Mouse (Mus musculus): Measurements from ENCODE around the gene Rcl1. TPM values are rescaled to one million over a fixed set of nuclear protein-coding genes. Genes with fewer than 3 reads are reported as not detected.

Rcl1 gene
- 1 to 10 TPM; 6.5 to 8.2 TPM for total RNA-seq (2021)

DNA sequence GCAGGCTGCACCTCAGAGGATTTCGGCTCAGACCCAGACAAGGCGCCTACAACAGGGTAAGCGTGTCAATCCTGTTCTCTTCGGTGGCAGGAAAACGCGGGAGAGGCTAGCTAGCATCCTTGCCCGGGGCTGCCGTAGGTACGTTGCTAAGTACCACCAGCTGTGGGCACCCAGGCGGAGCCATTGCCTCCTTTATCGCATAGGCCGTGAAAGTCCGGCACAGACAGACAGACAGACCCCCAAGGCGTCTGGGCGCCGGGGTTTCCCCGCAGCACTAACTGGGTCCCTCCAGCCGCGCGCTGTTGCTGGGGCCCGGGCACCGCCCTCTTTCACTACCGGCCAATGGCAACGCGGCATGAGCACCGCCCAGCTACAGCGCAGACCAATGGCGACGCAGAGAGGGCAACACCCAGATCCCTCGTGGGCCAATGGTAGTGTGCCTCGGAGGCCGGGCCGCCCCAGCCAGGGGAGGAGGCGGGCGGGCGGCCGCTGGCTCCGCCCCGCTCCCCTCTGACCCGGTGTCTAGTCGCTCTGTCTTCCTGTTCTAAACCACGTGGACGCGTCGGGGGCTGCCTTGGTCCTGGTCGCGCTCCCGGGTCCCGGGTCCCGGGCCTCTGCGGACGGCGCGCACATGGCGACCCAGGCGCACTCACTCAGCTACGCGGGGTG is at the start of gene Rcl1:
Gene Rcl1 (plus strand): TSS at position 502 of the 669 bp plus-strand sequence.
- intact Hi-C loops (cut with DNase I), result loop anchor here (2.0 kb wide), 1 partner anchor 152 kb away; no protein-coding TSS in a partner anchor
- peak; percentile 95 to 97 for DNase-seq

DNA sequence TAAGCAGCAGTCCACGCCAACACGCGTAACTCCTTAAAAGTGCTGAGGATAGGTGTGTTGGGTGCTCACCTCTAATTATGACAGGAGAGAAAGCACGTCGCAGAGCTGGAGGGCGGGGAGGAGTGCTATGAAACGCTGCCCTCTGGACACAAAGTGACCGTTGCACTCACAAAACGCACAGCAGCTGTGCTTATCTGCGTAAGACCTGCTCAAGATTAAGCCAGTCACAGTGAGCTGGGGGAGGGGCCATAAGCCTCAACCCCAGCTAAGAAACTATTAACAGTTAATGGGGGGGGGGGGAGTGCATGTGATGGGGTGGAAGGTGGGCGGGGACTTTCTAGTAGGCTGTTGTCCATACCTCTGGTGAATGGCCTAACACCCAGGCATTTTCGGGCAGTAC is 48.4 kb upstream of the Rcl1 start:
- intact Hi-C loops (cut with DNase I), result no loop called here
- DNase-seq, result no peak

DNA sequence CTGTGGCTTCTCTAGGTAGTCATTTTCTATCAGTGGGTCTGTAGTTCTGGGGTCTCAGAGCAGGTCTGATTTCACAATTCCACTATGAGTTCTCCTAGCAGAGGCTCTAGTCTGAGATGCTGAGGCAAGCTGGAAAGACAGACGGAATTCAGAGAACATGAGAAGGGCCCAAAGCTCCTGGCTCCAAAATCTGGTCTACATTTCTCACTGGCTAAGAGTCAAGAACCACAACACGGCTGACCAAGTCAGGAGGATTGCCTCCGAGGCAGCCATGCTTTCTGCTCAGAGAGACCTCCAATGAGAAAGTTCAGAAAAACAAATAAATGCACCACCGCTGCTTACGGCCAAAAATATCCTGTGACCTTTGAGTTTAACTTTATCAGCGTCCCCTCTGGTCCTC is 46.6 kb upstream of the Rcl1 start:
- intact Hi-C loops (cut with DNase I), result no loop called here
- no peak for DNase-seq

DNA sequence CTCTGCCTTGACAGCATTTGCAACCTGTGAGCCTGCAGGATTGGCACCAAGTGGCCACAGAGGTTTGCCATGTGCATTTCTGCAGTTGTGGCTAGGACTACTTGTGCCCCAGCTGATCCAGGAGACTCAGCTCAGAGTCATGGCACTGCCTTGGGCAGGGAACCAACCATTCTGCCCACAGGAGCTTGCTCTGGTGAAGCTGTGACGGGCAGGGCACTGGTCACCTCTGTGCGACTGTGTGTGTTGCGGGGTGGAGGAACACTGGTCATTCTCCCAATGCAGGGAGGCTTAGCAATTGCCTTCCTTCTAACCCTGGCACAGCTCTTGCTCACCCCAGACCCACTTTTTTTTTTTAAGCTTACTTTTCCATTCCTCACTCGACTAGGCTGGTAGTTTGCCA is 45.7 kb upstream of the Rcl1 start:
- intact Hi-C loops (cut with DNase I), result no loop called here
- no peak for DNase-seq

DNA sequence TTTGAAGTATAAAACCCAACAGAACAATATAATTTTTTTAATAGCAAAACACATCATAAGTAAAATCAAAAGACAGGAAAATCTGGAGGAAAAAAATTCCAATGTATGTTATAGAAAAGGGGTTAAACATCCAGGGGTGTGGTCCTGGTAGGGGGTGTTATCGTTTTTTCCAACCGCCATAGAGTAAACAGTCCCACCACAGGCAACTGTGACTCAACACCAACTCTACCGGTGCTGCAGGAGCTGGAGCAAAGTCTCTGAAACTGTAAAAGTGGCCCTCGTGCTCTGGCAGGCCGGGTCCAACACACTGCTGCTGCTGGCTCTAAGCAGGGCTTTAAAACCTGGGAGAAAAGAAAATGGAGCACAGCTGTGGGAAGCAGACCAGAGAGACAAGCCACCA is 42.4 kb upstream of the Rcl1 start:
- intact Hi-C loops (cut with DNase I), result no loop called here
- no peak for DNase-seq

DNA sequence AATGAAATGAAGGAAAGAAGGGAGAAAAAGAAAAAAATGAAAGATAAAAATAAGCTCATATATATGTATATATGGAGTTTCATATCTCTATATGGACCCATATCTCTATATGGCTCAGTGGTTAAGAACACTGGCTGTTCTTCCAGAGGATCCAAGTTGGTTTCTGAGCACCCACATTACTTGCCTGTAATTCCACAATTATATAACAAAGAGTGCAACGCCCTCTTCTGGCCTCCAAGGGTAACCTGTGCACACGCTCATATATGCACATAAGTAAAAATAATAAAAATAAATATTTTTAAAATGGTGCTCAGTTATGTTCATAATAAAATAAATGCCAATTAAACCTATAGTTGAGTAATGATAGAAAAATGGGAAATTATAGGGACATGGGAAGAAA is 41.5 kb upstream of the Rcl1 start:
- intact Hi-C loops (cut with DNase I), result loop anchor here (2.0 to 10.0 kb wide), 4 partner anchors 213 to 505 kb away; no protein-coding TSS in a partner anchor
- no peak for DNase-seq

DNA sequence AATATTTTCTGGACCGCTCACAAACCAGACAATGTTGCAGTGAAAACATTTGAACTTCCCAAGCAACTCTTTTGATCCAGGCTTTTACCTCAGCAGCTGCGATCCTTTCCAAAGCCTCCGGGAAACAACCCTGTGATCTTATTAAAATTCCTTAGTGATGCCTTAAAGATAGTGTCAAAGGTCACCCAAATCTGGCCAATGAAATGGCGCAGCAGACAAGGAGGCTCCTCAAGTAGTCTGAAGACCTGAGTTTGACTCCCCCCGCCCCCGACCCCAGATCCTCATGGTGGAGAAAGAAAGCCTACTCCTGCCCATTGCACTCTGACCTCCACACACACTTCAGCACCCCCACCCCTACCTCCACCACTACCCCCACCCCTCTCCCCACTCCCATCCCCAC is 40.9 kb upstream of the Rcl1 start:
- intact Hi-C loops (cut with DNase I), result loop anchor here (2.0 to 10.0 kb wide), 4 partner anchors 212 to 505 kb away; no protein-coding TSS in a partner anchor
- DNase-seq, result no peak

DNA sequence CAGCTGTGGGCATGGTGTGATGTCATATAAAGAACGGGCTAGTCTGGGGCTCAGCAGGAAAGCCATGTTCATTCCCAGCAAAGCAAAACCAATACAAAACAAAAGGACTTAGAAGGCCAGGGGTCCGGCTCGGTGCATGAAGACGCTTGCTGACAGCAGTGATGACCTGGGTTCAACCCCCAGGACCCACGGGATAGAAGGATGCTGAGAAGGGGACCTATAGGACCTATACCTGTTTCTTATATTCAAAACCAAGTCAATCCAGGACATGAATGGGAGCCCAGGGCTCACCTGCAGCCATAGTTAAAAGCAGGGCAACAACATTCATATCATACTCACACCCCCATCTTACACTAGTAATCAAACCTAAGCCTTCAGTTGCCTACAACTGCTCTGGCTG is 38.2 kb upstream of the Rcl1 start:
- intact Hi-C loops (cut with DNase I), result loop anchor here (5.0 to 10.0 kb wide), 3 partner anchors 209 to 442 kb away; no protein-coding TSS in a partner anchor
- DNase-seq, result no peak

DNA sequence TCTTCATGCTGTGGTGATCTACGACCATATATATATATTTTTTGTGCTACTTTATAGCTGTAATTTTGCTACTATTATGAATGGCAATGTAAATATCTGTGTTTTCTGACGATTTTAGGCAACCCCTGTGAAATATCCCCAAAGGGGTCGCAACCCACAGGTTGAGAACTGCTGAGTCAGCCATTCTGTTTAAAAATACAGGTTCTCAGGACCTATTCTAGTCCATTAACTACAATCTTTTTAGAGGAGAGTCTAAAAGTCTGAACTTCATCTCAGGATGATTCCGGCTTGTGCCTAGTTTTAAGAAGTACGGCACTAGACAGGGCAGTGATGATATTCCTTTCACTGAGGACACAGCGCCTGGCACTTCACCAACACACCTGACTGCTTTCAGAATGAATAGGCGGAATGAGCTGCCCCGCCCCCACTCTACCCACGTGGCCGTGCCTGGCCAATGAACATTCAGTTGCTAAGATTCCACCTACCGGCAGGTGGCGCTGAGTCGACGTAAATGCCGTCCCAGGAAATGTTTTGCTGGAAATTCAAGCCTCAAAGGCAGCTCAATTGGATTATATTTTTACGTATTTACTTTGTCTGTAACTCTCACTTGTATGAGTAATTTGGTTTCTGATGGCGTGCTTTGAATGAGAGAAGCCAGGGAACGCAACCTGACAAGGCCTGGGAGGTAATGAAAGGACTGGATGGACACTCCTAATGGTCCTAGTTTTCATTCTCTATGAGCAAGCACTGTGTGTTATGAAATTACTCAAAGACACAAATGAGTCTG is 37.4 kb upstream of the Rcl1 start:
- intact Hi-C loops (cut with DNase I), result loop anchor here (1.0 to 10.0 kb wide), 5 partner anchors 190 to 441 kb away; no protein-coding TSS in a partner anchor
- DNase-seq, result peak; percentile 92 to 96

DNA sequence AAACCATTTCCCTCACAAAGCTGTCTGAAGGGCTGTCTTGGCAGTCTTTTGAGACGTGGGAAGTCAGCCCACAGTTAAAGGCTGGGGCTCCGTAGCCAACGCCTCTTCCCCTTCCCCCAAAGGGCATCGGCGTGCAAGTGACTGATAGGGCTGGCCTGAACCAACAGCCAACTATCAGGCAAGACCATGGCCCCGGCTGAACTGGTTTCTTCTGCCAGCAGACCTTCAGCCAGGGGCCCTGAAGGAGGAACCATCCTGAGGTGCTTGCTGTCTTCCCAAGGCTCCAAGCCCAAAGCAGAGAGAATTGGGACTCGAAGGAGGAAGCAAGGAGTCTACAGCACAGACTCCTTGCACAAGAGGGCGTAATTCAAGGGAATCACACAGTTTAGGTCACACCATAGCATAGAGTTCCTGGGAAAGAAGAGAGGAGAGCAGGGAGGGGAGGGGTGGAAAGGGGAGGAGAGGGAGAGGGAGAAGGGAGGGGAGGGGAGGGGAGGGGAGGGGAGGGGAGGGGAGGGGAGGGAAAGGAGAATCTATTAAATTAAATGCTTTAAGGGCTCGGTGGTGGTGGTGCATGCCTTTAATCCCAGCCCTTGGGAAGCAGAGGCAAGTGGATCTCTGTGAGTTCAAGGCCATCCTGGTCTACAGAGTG is 36.6 kb upstream of the Rcl1 start:
- intact Hi-C loops (cut with DNase I), result loop anchor here (1.0 to 10.0 kb wide), 6 partner anchors 138 to 440 kb away; no protein-coding TSS in a partner anchor
- peak; percentile 61 to 66 for DNase-seq

DNA sequence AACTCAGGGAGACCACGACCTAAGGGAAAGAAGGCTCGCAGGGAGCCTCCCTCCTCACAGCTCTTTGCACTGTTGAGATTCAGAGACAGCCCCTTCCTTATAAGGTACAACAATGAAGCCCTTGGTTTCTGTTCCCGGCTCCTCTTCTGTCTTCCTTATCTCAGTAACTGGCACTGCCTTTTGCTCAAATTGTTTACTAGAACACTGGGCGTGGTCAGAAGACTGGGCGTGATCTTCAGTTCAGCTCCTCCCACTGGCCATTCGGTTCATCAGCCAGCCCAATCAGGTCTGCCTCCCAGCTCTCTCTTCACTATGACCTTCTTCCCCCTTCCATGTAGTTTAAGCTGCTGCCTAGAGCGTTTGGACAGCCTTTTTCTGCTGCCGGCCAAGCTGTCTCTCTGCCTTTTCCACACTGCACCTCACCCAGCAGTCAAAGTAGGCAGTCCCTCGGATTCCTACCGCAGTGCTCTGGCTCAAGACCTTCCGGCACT is 34.1 kb upstream of the Rcl1 start:
- intact Hi-C loops (cut with DNase I), result loop anchor here (5.0 to 10.0 kb wide), 2 partner anchors 135 to 438 kb away; no protein-coding TSS in a partner anchor
- DNase-seq, result peak; percentile 84 to 85

DNA sequence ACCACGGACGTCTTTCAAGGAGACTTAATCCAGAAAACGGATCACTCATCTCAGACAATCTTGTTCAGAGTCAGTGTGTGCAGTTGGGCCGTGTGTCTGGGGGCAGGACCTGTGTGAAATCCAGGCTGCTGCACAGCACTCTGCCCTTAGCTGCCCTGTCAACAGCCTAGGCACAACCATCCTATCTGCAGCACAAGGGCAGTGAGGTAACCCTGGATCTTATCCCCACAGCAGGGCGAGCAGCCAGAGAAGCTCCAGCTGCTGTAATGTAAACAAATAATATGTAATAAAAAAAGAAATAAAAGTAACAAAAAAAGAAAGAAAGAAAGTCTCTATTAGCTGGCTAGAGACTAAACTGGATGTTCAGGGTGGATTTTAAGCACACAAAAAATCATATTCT is 32.0 kb upstream of the Rcl1 start:
- DNase-seq, result no peak
- intact Hi-C loops (cut with DNase I), result loop anchor here (5.0 to 10.0 kb wide), 2 partner anchors 133 to 436 kb away; no protein-coding TSS in a partner anchor

DNA sequence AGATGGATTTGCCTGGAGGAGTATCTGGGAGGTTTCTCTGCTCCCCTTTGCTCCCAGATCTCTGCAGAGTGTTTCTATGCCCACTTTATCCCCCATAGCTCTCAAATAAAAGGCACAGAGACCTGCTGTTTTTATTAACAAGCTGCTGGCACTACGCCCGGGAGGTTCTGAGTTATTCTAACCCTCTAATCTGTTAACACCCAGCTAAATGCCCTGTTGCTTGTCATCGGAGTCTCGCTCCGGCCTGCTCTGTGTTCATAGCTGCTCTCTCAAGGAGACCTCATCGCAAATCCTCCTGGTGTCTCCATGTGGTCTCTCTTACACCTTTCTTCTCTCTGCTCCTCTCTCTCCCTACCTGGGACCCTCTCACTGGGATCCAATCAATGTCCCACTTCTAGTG is 26.4 kb upstream of the Rcl1 start:
- intact Hi-C loops (cut with DNase I), result no loop called here
- peak; percentile 64 to 70 for DNase-seq

DNA sequence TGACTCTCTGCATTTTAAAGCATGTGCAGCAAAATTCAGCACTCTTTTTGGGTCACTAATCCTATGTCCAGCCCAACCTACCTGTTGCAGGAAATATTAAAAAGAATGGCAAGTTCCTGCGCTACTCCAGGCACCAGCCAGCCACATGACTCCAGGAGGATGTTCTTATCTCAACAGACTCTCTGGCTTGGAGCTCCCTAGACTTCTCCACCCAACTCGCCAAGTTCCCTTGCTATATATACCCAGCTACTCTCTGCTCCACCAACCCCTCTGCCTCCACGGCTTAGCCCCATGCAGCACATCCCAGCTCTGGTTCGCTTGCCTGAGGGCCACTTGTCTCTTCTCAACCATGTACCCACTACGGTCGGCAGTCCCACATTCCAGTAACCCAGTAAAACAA is 12.5 kb upstream of the Rcl1 start:
- DNase-seq, result peak; percentile 15 to 19
- intact Hi-C loops (cut with DNase I), result no loop called here

DNA sequence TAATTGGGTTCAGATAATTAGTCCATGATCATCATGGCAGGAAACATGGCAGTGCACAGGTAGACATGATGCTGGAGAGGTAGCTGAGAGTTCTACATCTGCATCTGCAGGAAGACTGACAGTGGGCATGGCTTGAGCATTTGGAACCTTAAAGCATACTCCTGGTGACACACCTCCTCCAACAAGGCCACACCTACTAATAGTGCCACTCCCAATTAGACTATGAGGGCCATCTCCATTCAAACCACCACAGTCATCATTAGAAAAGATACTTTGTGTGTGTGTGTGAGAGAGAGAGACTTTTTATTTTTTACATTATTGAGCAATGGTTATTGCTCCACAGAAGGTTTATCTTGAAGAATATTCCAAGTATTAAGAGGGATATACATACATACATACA is 9.0 kb upstream of the Rcl1 start:
- no peak for DNase-seq
- intact Hi-C loops (cut with DNase I), result no loop called here

DNA sequence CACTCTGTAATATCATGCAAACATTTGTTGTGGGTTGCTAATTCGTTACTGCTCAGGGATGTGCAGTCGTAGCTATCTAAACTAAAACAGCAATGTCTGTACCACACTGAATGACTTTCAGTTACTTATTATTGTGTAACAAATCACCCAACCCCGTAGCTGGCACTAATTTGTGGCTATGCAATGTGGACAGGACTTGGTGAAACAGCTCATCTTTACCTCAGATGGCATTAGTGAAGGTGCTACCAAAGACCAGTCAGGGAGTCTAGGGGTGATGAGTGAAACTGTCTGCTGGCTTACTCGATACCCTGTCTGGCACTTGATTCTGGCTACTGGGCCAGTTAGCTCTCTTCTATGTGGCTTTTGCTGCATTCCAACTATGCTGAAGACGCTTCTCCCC is 2.1 kb upstream of the Rcl1 start:
- intact Hi-C loops (cut with DNase I), result no loop called here
- no peak for DNase-seq

DNA sequence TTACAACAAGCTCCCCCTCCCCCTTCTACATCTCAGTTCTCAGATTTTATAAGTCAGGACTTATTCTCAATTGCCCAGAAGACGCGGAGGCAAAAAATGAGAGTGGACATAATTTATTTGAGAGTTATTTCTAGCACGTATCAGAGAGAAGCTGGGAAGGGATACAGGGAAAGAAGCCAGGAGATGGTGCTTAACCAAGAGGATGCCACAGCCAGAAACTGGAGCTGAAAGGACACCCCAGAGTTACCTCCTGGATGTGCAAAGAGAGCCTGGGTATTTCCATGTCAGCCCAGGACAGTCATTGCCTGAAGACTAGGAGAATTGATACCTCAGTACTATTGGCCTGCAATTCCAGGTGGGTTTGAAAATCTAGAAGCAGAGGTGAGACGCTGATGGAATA is 1.6 kb upstream of the Rcl1 start:
- intact Hi-C loops (cut with DNase I), result no loop called here

DNA sequence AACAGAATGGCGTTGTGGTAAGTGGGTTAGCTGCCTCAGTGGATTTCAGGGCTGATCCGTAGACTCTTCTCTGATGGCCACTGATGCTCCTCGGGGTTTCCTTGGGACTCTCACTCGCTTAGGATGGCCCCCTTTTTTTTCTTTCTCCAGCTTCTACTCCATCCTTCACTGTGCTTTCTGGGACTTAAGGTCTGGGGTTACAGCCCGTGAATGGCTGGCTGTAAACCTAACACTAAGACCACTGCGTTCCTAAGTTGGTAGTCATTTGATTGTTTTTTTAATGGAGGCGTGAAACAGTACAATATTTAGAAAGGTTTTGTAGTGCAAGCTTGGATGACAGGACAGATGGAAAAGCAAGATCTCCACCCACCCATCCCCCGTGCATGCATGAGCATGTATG is 914 bp upstream of the Rcl1 start:
- intact Hi-C loops (cut with DNase I), result loop anchor here (2.0 kb wide), 1 partner anchor 153 kb away; no protein-coding TSS in a partner anchor
- DNase-seq, result no peak

More for the DNA sequence above, 1.6 kb upstream of the Rcl1 start:
- DNase-seq, result no peak

DNA sequence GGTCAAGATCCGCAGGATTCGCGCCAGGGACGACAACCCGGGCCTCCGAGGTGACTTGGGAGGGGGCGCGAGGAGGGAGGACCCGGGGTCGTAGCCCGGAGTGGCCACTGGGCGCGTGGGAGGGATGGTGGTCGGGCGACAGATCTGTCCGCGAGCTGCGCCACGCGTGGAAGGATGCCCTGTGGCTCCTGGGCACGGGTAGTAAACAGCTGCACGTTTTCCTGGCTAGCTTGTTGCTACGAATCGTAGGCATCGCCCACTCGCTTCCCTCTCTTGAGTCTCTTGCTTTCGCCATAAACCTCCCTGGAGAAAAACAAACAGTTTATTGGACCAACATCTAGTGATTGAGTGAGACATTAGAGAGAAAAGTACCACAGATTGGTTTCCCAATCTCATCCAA is 416 bp downstream of the Rcl1 start:
- intact Hi-C loops (cut with DNase I), result loop anchor here (2.0 kb wide), 1 partner anchor 151 kb away; no protein-coding TSS in a partner anchor
- no peak for DNase-seq

DNA sequence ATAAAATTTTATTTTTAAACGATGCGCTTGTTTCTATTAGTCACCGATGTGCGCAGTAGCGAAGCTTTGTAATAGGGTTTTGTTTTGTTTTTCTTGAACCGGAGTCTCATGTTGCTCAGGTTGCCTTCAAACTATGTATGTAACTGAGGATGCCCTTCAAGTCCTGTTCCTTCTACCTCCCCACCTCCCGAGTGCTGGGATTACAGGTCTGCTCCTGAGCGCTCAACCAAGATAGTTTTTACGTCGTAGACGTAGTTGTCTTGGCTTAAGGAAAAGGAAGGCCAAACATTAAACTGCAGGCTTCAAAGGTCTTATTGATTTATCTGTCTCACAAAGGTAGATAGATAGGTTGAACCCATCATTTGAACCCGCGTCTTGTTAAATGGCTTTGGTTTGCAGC is 923 bp downstream of the Rcl1 start:
- intact Hi-C loops (cut with DNase I), result no loop called here

DNA sequence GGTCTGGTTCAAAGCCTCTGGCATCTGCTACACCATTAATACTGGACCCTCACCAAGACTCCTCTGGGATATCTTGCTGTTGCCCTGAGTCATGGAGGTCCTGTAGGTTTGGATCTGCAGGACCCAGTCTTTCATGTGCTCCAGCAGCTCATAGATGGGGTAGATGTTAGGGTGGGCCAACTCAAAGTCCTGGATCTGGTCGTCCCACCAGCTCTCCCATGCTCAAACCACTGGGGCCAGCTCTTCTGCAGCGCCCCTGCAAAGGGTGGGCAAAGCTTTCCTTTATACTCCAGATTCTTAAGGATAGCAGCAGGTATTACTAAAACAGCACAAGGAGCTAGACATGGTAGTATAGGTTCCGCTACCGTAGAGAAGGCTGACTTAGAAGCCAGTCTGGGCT is 4.6 kb downstream of the Rcl1 start:
- intact Hi-C loops (cut with DNase I), result no loop called here
- DNase-seq, result no peak

More for the DNA sequence above, 923 bp downstream of the Rcl1 start:
- no peak for DNase-seq
